21 mouse cellular contexts compared by ENCODE assay signal in the genomic region with DNA sequence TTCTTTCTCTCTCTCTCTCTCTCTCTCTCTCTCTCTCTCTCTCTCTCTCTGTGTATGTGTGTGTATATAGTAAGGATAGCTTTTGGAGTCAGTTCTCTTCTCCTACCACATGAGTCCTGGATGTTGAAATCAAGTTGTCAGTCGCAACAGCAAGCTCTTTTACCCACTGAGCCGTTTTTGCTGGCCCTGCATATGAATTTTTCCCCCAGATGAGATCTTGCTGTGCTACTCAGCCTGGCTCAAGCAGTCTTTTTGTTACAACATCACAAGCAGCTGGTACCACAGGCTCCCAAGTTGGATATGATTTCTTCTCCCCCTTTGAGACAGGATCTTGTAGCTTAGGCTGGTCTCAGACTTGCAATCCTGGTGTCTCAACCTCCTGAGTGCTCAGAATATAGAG.
"Had no signal": no experiment of that assay in that cellular context is flagged by ENCODE, and none has a peak within 500 bp of the region (broad histone marks: within the 10 kb centered on the region; RNA-seq: fewer than 3 reads in every experiment).

No protein-coding gene starts in this region.

- H3K27me3 ChIP-seq: limb, embryonic 15.5 days; lung, embryonic 15.5 days; midbrain, embryonic 15.5 days; neural tube, embryonic 15.5 days; stomach, embryonic 15.5 days had no signal

- H3K4me3 ChIP-seq: layer of hippocampus, adult 2 months; limb, embryonic 15.5 days; lung, embryonic 15.5 days; midbrain, embryonic 12.5 days; midbrain, embryonic 15.5 days; neural tube, embryonic 12.5 days; neural tube, embryonic 15.5 days; stomach, embryonic 15.5 days had no signal

- DNase-seq: kidney, adult 2 months; kidney, postnatal 25 days; layer of hippocampus, adult 9-11 months; liver, postnatal 0 days; lung, postnatal 14 days; lung, postnatal 4 days; right cerebral cortex, adult 18-20 months; right cerebral cortex, postnatal 14 days; right cerebral cortex, postnatal 4 days; spleen, adult 18-20 months; thymus, postnatal 25 days had no signal

- H3K4me1 ChIP-seq: midbrain, embryonic 15.5 days had no signal

- H3K9me3 ChIP-seq: limb, embryonic 15.5 days; lung, embryonic 15.5 days; midbrain, embryonic 12.5 days; midbrain, embryonic 15.5 days; neural tube, embryonic 12.5 days; neural tube, embryonic 15.5 days; stomach, embryonic 15.5 days had no signal

- H3K27ac ChIP-seq: kidney, postnatal 0 days; layer of hippocampus, adult 2 months; limb, embryonic 15.5 days; liver, embryonic 14.5 days; lung, embryonic 15.5 days; midbrain, embryonic 12.5 days; midbrain, embryonic 15.5 days; neural tube, embryonic 12.5 days; neural tube, embryonic 15.5 days; stomach, embryonic 15.5 days had no signal

- H3K36me3 ChIP-seq: limb, embryonic 15.5 days; lung, embryonic 15.5 days; midbrain, embryonic 12.5 days; midbrain, embryonic 15.5 days; neural tube, embryonic 12.5 days; neural tube, embryonic 15.5 days; stomach, embryonic 15.5 days had no signal
